Mouse (Mus musculus): ENCODE results near the gene Rbm38. TPM values are rescaled to one million over a fixed set of nuclear protein-coding genes. Genes with fewer than 3 reads are reported as not detected.

Rbm38 gene
- 2.9 and 3.7 TPM in 2 replicates for polyA plus RNA-seq (2021; fragmentation: Nextera tagmentation)
- long read RNA-seq, experiment 1, transcript Rbm38-201 (4 exons, 1,768 nt) = major isoform, 14 of 18 reads
- long read RNA-seq, experiment 1, partial matches to known transcripts = 0 of 18 reads
- long read RNA-seq, experiment 1, other reads (novel, unspliced or antisense) = 0 of 18 reads
- long read RNA-seq, experiment 2, partial matches to known transcripts = 1 of 5 reads
- long read RNA-seq, experiment 2, other reads (novel, unspliced or antisense) = 0 of 5 reads

GRCm38 (mm10) chr2:173020430-173020829, at the start of gene Rbm38:
Gene Rbm38 (plus strand): TSS chr2:173020498.

GRCm38 (mm10) chr2:172977409-172978130, 42.7 kb upstream of the Rbm38 start, which contains the start of gene Spo11:
Gene Spo11 (plus strand): TSS chr2:172977700.

GRCm38 (mm10) chr2:172999630-173000284, 20.5 kb upstream of the Rbm38 start, which contains the start of gene Rae1:
Gene Rae1 (plus strand): TSS chr2:173000117.

Other genes starting within 250 kb of the Rbm38 start
- gene Bmp7, start 80.2 kb upstream of the Rbm38 start, polyA plus RNA-seq (2021; fragmentation: Nextera tagmentation) = 6.8 and 7.6 TPM in 2 replicates
- gene Spo11, start 42.8 kb upstream of the Rbm38 start, polyA plus RNA-seq (2021; fragmentation: Nextera tagmentation) = 0.05 and 0.08 TPM in 2 replicates
- gene Rae1, start 20.4 kb upstream of the Rbm38 start, polyA plus RNA-seq (2021; fragmentation: Nextera tagmentation) = 53.9 and 70.7 TPM in 2 replicates
- gene Ctcfl, start 99.0 kb downstream of the Rbm38 start, polyA plus RNA-seq (2021; fragmentation: Nextera tagmentation) = not detected in 2 replicates
- gene Pck1, start 132.6 kb downstream of the Rbm38 start, polyA plus RNA-seq (2021; fragmentation: Nextera tagmentation) = not detected in 2 replicates
- gene Zbp1, start 198.4 kb downstream of the Rbm38 start, polyA plus RNA-seq (2021; fragmentation: Nextera tagmentation) = 0.37 and 1.0 TPM in 2 replicates

All from left cerebral cortex, adult 6 months (tissue).